Mouse (Mus musculus): ENCODE measurements around the gene Fzd2. TPM values are rescaled to one million over a fixed set of nuclear protein-coding genes. Genes with fewer than 3 reads are reported as not detected.

The Fzd2 gene
- total and polyA plus RNA-seq, 3 experiments = not detected

GRCm38 (mm10) chr11:102655888-102656287, 51.7 kb downstream of the Fzd2 start:
- Histone ChIP-seq H3K36me3 (ENCODE audit: control insufficient read depth in 1 of 2, insufficient read depth in 2 of 2, low read length in 2 of 2) (peaks cover 0 to 4% of the 10 kb centered on the region in 2 experiments; a peak in 2 of 4 replicates), H3K9ac (ENCODE audit: control insufficient read depth, low read depth, low read length, poor library complexity, severe bottlenecking) (no peak overlapping the region), H3K79me2 (ENCODE audit: control insufficient read depth, insufficient read depth, low read length, poor library complexity) (no peaks in the 10 kb centered on the region), H3K27ac (ENCODE audit: control insufficient read depth, low read depth, low read length) (no peak overlapping the region), H3K27me3 (ENCODE audit: control insufficient read depth in 1 of 2, insufficient read depth in 2 of 2, low read length in 2 of 2) (no peaks in the 10 kb centered on the region; a peak in 1 of 4 replicates), H3K4me1 (ENCODE audit: control insufficient read depth in 1 of 2, insufficient read depth in 2 of 2, low read length in 2 of 2) (peaks cover 0 to 4% of the 10 kb centered on the region in 2 experiments; a peak in 2 of 4 replicates), H3K4me3 (ENCODE audit: control insufficient read depth in 1 of 2, insufficient read depth in 1 of 2, low read depth in 2 of 2, low read length in 2 of 2) (no peak overlapping the region), H3K9me3 (replicated peaks; ENCODE audit: insufficient read depth, low read length) (no peaks in the 10 kb centered on the region)
- TF ChIP-seq BHLHE40 (IDR thresholded peaks at IDR 0.05; ENCODE audit: borderline replicate concordance, low read depth, low read length) = no peak
- TF ChIP-seq ETS1 (IDR thresholded peaks at IDR 0.05; ENCODE audit: low read depth, low read length) = no peak
- TF ChIP-seq MAFK (IDR thresholded peaks at IDR 0.05; ENCODE audit: borderline replicate concordance, low read depth, low read length) = no peak
- TF ChIP-seq ZNF384 (IDR thresholded peaks at IDR 0.05; ENCODE audit: low read depth, low read length) = no peak
- TF ChIP-seq E2F4 (IDR thresholded peaks at IDR 0.05; ENCODE audit: borderline replicate concordance, low read depth, low read length) = no peak
- no peak for TF ChIP-seq NELFE (IDR thresholded peaks at IDR 0.05; ENCODE audit: low read depth, low read length)
- TF ChIP-seq SMC3 (IDR thresholded peaks at IDR 0.05; ENCODE audit: low read depth, low read length) = no peak
- no peak for TF ChIP-seq SIN3A (IDR thresholded peaks at IDR 0.05; ENCODE audit: low read length)
- no peak for TF ChIP-seq RCOR1 (IDR thresholded peaks at IDR 0.05; ENCODE audit: low read depth, low read length)
- TF ChIP-seq CHD2 (IDR thresholded peaks at IDR 0.05; ENCODE audit: low read length) = no peak
- TF ChIP-seq TBP (IDR thresholded peaks at IDR 0.05; ENCODE audit: low read depth, low read length) = no peak
- no peak for TF ChIP-seq POLR2A (IDR thresholded peaks at IDR 0.05; ENCODE audit: control insufficient read depth in 1 of 2, insufficient read depth in 1 of 2, low read depth in 1 of 2, low read length in 2 of 2, poor library complexity in 1 of 2)
- DNase-seq (ENCODE audit: low read depth, low spot score) = no peak

DNA sequence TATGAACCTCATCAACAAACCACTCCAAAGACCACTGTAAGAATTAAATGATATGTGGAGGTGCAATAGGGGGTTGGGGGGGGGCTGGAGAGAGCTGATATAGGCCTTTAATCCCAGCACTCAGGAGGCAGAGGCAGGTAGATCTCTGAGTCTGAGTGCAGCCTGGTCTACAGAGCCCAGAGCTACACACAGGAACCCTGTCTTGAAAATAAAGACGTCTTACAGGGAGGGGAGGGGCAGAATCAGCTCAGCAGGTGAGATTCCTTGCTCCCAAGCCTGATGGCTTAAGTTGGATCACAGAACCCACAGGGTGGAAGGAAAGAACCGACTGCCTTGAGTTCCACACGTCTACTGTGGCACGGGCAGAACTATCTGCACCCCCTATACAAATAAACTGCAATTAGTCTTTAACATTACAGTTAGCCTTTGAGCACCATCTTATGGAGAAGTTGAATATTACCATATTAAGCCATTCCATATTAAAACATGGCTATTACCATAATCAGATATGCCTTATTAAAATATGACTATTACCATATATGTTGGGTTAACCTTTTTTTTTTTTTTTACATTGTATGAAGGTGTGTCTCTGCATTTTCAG, 52.2 kb downstream of the Fzd2 start:
- no peak overlapping the region for H3K27ac ChIP-seq (ENCODE audit: control insufficient read depth, low read depth, low read length)
- H3K79me2 ChIP-seq (ENCODE audit: control insufficient read depth, insufficient read depth, low read length, poor library complexity) = no peaks in the 10 kb centered on the region
- H3K4me1 ChIP-seq (ENCODE audit: control insufficient read depth in 1 of 2, insufficient read depth in 2 of 2, low read length in 2 of 2) = peaks cover 0 to 4% of the 10 kb centered on the region in 2 experiments; a peak in 2 of 4 replicates
- peak overlapping the region; percentile 9 to 12; a peak in 1 of 4 replicates for H3K4me3 ChIP-seq (ENCODE audit: control insufficient read depth in 1 of 2, insufficient read depth in 1 of 2, low read depth in 2 of 2, low read length in 2 of 2)
- no peak overlapping the region; the same call in 1 of the 2 replicates for H3K9ac ChIP-seq (ENCODE audit: control insufficient read depth, low read depth, low read length, poor library complexity, severe bottlenecking)
- DNase-seq (ENCODE audit: low read depth, low spot score) = peak; percentile 64
- H3K27me3 ChIP-seq (ENCODE audit: control insufficient read depth in 1 of 2, insufficient read depth in 2 of 2, low read length in 2 of 2) = peaks cover 0 to 2% of the 10 kb centered on the region in 2 experiments; a peak in 1 of 4 replicates
- H3K36me3 ChIP-seq (ENCODE audit: control insufficient read depth in 1 of 2, insufficient read depth in 2 of 2, low read length in 2 of 2) = peaks cover 0 to 4% of the 10 kb centered on the region in 2 experiments; a peak in 2 of 4 replicates
- H3K9me3 ChIP-seq (replicated peaks; ENCODE audit: insufficient read depth, low read length) = no peaks in the 10 kb centered on the region
- TF ChIP-seq RAD21 (IDR thresholded peaks at IDR 0.05; ENCODE audit: low read depth, low read length) (peak; percentile 82), NRF1 (IDR thresholded peaks at IDR 0.05; ENCODE audit: insufficient read depth, low read depth, low read length, poor library complexity, severe bottlenecking) (no peak), ETS1 (IDR thresholded peaks at IDR 0.05; ENCODE audit: low read depth, low read length) (no peak), GABPA (IDR thresholded peaks at IDR 0.05; ENCODE audit: low read depth, low read length) (no peak), ZNF384 (IDR thresholded peaks at IDR 0.05; ENCODE audit: low read depth, low read length) (peak; percentile 74), ZMIZ1 (IDR thresholded peaks at IDR 0.05; ENCODE audit: low read depth, low read length) (no peak), TCF12 (IDR thresholded peaks at IDR 0.05; ENCODE audit: low read depth, low read length) (no peak), SIN3A (IDR thresholded peaks at IDR 0.05; ENCODE audit: low read length) (0 out of 2 replicates have a peak, but pooled peaks have one; percentile 15), POLR2AphosphoS2 (IDR thresholded peaks at IDR 0.05; ENCODE audit: low read length) (no peak), ZC3H11A (IDR thresholded peaks at IDR 0.05; ENCODE audit: low read depth, low read length) (peak; percentile 40), USF2 (IDR thresholded peaks at IDR 0.05; ENCODE audit: borderline replicate concordance in 1 of 2, insufficient read depth in 1 of 2, low read depth in 1 of 2, low read length in 2 of 2) (no peak), ELF1 (IDR thresholded peaks at IDR 0.05; ENCODE audit: low read depth, low read length) (no peak), TAL1 (IDR thresholded peaks at IDR 0.05; ENCODE audit: low read length) (no peak), MYC (IDR thresholded peaks at IDR 0.05; ENCODE audit: low read depth, low read length) (0 out of 2 replicates have a peak, but pooled peaks have one; percentile 16), CTCF (IDR thresholded peaks at IDR 0.05 in 2 of 3, conservative IDR thresholded peaks at IDR 0.05 in 1 of 3; ENCODE audit: control insufficient read depth in 1 of 3, insufficient read depth in 1 of 3, low read depth in 2 of 3, low read length in 3 of 3, poor library complexity in 1 of 3, severe bottlenecking in 1 of 3) (peak in 2 of 3 experiments; percentile 41 to 70; a peak in 4 of 6 replicates), EP300 (IDR thresholded peaks at IDR 0.05; ENCODE audit: low read depth in 1 of 2, low read length in 2 of 2) (no peak), TBP (IDR thresholded peaks at IDR 0.05; ENCODE audit: low read depth, low read length) (no peak), MAZ (IDR thresholded peaks at IDR 0.05; ENCODE audit: low read depth, low read length) (no peak), BHLHE40 (IDR thresholded peaks at IDR 0.05; ENCODE audit: borderline replicate concordance, low read depth, low read length) (no peak), RCOR1 (IDR thresholded peaks at IDR 0.05; ENCODE audit: low read depth, low read length) (no peak), USF1 (IDR thresholded peaks at IDR 0.05; ENCODE audit: low read depth, low read length) (no peak), UBTF (IDR thresholded peaks at IDR 0.05; ENCODE audit: borderline replicate concordance, insufficient read depth, low read depth, low read length) (no peak), KAT2A (conservative IDR thresholded peaks at IDR 0.05; ENCODE audit: low read depth, low read length) (no peak)

All from MEL (cell line).